Mouse (Mus musculus): ENCODE results near the gene Mrm3. TPM values are rescaled to one million over a fixed set of nuclear protein-coding genes. Genes with fewer than 3 reads are reported as not detected.

Mrm3 gene
- 18.3 and 18.8 TPM in 2 replicates for polyA plus RNA-seq (2015; fragmentation: Nextera tagmentation; extraction: Ambion mirVana)

DNA sequence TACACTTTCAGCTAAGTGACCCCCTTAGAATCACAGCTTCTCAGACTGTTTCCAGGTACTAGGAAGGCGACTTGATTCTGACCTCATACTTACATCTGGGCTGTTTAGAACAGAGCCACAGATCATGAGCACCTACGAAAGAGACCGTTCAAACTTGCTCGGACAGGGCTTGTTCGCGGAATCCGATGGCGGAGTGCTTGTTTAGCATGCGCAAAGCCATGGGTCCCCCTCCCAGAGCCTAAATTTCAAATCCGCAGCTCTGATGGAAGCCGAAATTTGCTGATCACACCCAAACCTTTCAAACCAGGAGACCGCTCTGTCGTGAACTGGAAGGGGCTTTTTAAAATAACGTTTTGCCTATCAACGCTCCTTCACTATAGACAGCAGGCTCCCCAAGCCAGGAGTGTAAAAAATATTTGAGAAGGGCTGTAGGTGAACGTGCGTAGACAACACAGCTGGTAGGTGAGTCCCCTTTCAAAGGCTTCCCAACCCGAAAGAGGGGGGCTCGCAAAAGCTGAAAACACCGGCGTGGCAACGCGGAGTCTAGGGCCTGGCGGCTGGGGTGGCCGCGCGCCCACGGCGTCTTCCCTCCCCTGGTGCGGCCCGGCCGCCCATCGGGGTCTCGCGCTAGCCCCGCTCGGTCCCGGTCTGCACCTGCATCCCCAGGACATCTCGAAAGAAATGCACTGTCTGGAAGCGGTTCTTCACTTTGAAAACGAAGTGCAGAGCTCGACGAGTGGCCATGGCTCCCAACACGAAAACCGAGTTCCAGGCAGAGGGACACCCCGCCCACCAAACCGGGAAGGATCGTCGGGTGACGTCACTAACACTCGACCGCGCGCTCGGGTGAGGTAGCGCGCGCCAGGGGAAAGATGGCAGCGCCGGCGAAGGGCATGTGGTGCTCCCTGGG, at the start of gene Mrm3, which contains the start of gene Glod4:
Mrm3 (plus strand) TSS at position 815 of the 910 bp plus-strand sequence.
Glod4 (minus strand) TSS at position 825 of the 910 bp plus-strand sequence.

DNA sequence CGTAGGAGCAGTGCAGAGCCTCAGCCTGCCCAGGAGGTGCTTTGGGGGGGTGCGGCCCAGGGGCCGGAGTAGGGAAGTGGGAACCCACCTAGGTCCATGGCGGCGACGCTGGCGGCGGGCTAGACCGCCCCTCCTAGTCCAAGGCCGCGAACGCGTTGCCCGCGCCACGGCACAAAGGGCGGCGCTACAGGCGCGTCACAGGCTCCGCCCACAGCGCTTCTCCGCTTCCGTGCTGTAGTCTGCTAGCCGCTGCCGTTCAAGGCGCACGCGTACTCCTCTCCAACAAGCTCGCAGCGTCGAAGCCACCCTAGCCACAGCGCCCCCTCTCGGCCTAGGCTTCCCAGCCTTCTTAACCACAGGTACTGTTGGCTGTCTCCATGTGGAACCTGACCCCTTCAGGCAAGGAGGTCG, 26.1 kb upstream of the Mrm3 start, which contains the start of the genes Dbil5 and Gemin4:
Dbil5 (plus strand) TSS at position 219 of the 411 bp plus-strand sequence.
Gemin4 (minus strand) TSS at position 275 of the 411 bp plus-strand sequence.

Other genes starting within 250 kb of the Mrm3 start
- gene 1700016K19Rik, start 243.8 kb upstream of the Mrm3 start, polyA plus RNA-seq (2015; fragmentation: Nextera tagmentation; extraction: Ambion mirVana) = not detected in 2 replicates
- gene Rflnb, start 215.9 kb upstream of the Mrm3 start, polyA plus RNA-seq (2015; fragmentation: Nextera tagmentation; extraction: Ambion mirVana) = 21.9 and 29.3 TPM in 2 replicates
- 18.7 and 20.9 TPM in 2 replicates for gene Vps53, start 64.1 kb upstream of the Mrm3 start, polyA plus RNA-seq (2015; fragmentation: Nextera tagmentation; extraction: Ambion mirVana)
- gene Fam57a, start 64.0 kb upstream of the Mrm3 start, polyA plus RNA-seq (2015; fragmentation: Nextera tagmentation; extraction: Ambion mirVana) = 4.2 and 6.0 TPM in 2 replicates
- gene Dbil5, start 26.1 kb upstream of the Mrm3 start, polyA plus RNA-seq (2015; fragmentation: Nextera tagmentation; extraction: Ambion mirVana) = 0.23 and 1.0 TPM in 2 replicates
- 9.4 and 9.9 TPM in 2 replicates for gene Gemin4, start 26.1 kb upstream of the Mrm3 start, polyA plus RNA-seq (2015; fragmentation: Nextera tagmentation; extraction: Ambion mirVana)
- 65.4 and 68.0 TPM in 2 replicates for gene Glod4, start within 50 bp of the Mrm3 start, polyA plus RNA-seq (2015; fragmentation: Nextera tagmentation; extraction: Ambion mirVana)
- gene Nxn, start 155.4 kb downstream of the Mrm3 start, polyA plus RNA-seq (2015; fragmentation: Nextera tagmentation; extraction: Ambion mirVana) = 7.2 and 8.4 TPM in 2 replicates
- gene Timm22, start 163.2 kb downstream of the Mrm3 start, polyA plus RNA-seq (2015; fragmentation: Nextera tagmentation; extraction: Ambion mirVana) = 57.5 and 58.5 TPM in 2 replicates

Measured in spleen, postnatal 0 days (tissue).